Mouse (Mus musculus) embryonic fibroblast, embryonic 13.5 days (primary cell): Measurements from ENCODE around the gene Xylt1. TPM values are rescaled to one million over a fixed set of nuclear protein-coding genes. Genes with fewer than 3 reads are reported as not detected.

ENCODE experiments used
- H3K27ac ChIP-seq: 2 replicates; pipeline ENCODE4 v1.5.1; 2012; ENCODE audit warnings: low read length, control low read depth, inconsistent platforms; ENCODE audit not compliant: insufficient read depth
- H3K4me1 ChIP-seq: 2 replicates; pipeline ENCODE4 v1.6.1; 2011; ENCODE audit warnings: low read length; ENCODE audit not compliant: control insufficient read depth, insufficient read depth
- H3K4me3 ChIP-seq: 2 replicates; pipeline ENCODE4 v1.5.1; 2011; ENCODE audit warnings: mild to moderate bottlenecking, control low read depth, low read length; ENCODE audit not compliant: insufficient read depth
- CTCF ChIP-seq: IDR thresholded peaks from 2 replicates; pipeline ENCODE4 v1.5.1; 2011; ENCODE audit warnings: mild to moderate bottlenecking, control low read depth, low read length, moderate library complexity, borderline replicate concordance; ENCODE audit not compliant: insufficient read depth
- POLR2A ChIP-seq: IDR thresholded peaks from 2 replicates; pipeline ENCODE4 v1.6.1; 2011; ENCODE audit warnings: low read depth, mild to moderate bottlenecking, control low read depth, low read length, moderate library complexity
- polyA plus RNA-seq: library from polyadenylated mRNA; stranded (reverse); fragments of >200 nt; gene quantifications from 2 replicates; pipeline ENCODE4 v1.2.4, GENCODE M21; 2011; ENCODE audit warnings: low read depth; ENCODE audit not compliant: missing spikeins, insufficient read length

The Xylt1 gene
- polyA plus RNA-seq, 1 experiment: 6.9 TPM

DNA sequence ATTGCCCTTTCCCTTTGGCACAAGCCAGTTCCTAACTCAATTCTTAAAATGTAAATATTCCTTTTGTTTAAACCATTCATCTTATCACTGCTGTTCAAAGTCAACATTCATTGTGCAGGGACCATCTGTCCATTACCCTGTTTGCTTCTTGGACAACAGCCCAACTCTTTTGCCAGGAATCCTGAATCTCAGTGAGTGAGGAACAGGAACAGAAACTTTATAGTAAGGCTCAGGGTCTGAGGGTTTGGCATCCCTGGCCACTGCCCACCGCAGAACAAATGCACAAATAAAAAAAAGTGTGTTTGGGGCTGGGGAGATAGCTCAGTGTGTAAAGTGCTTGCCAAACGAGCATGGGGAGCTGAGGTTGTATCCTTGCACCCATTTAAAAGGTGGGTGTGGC, 71.5 kb downstream of the Xylt1 start:
- no peak overlapping the region for H3K4me3 ChIP-seq
- no peak overlapping the region for H3K27ac ChIP-seq
- TF ChIP-seq POLR2A (no peak), CTCF (no peak)
- H3K4me1 ChIP-seq: 0 out of 2 replicates have a peak, but pooled peaks cover 2% of the 10 kb centered on the region

GRCm38 (mm10) chr7:117454789-117455548, 74.2 kb downstream of the Xylt1 start:
- no peak overlapping the region for H3K4me3 ChIP-seq
- H3K27ac ChIP-seq: no peak overlapping the region
- TF ChIP-seq POLR2A: no peak
- TF ChIP-seq CTCF: no peak
- H3K4me1 ChIP-seq: 0 out of 2 replicates have a peak, but pooled peaks cover 2% of the 10 kb centered on the region

DNA sequence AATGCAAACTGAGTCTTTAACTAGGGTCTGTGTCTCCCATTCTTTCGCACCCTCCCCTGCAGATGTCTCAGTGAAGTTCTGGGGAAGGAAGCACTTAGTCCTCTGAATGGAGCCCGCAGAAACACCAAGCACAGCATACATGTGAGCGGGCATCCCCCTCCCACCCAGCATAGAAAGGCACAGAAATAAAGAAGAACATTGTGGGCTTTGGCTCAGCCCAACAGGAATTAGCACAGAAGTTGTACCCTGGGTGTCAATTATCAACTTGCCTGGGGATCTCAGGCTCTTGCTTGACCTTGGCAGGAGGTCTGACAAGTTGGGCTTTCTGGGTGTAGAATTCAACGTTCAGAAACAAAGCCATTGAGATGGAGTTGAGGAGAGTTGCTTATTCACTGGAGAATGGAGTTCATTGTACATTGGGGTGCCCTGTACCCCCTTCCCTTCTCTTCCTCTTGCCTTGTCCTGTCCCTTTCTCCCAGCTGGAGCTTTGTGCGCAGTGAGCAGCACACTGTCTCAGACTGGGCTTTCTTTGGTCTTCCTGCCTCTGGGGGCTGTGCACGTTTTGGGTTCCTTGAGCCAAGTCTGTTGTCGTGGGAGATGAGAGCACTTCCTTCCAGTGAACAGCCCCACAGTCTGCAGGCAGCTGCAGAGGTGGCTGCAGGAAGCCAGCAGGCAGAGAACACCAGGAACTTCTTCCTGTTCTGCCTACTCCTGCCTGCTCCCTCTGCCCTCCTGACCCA, 81.6 kb downstream of the Xylt1 start:
- no peak for TF ChIP-seq POLR2A
- no peak for TF ChIP-seq CTCF
- Histone ChIP-seq H3K4me3 (no peak overlapping the region), H3K4me1 (0 out of 2 replicates have a peak, but pooled peaks cover 2% of the 10 kb centered on the region), H3K27ac (no peak overlapping the region)

DNA sequence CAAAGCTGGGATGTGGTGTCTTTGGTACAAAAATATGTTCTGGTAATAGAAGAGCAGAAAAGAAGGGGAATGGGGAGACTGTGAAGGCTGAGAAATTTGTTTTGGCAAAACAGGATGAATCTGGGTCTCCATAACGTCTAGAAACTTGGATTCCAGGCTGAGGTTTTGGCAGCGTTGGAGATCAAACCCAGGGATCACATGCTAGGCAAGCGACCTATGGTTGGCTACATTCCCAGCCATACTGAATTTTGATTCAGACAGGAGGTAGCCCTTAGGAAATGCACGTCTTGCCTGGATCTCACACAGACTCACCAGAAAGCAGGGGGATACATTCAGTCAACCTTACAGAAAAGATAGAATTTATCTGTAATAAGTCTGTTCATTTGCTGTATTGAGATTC, 84.2 kb downstream of the Xylt1 start:
- Histone ChIP-seq H3K4me3 (no peak overlapping the region), H3K4me1 (peaks cover 4% of the 10 kb centered on the region), H3K27ac (peak overlapping the region; percentile 64; the same call in 1 of the 2 replicates)
- TF ChIP-seq POLR2A: no peak
- no peak for TF ChIP-seq CTCF

DNA sequence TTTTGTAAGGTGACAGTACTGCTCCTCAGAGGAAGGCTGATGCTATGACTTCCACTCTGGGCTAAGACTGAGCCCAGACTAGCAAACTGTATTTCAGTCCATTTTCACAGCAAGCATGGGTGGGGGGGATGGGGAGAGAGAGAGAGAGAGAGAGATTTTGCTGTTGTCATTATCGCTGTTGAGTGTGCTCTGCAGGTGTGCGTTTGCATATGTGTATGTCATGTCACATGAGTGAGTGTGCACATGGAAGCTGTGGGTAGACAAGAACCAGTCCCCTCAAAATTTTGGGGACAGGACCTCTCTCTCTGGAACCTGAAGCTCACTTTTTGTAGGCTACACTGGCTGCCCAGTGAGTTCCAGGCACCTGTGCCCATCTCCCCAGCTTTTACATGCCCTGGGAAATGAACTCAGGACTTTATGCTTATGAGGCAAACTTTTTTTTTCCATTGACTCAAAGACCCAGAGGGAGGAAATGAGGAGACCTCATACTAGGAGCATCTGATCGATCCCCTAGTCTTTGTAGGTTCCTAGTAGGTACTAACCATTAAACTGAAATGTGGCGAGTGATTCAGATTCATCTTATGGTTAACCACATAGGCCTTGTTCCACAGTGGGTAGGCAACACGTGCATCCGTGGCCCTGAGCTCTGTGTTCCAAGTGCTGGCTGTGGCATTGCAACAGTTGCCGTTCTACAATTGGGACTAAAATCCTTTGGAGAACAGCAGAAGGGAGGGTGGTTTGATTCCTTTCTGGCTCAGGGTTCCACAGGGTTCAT, 85.4 kb downstream of the Xylt1 start:
- H3K27ac ChIP-seq: no peak overlapping the region
- peaks cover 13% of the 10 kb centered on the region for H3K4me1 ChIP-seq
- no peak overlapping the region for H3K4me3 ChIP-seq
- TF ChIP-seq CTCF (no peak), POLR2A (no peak)

DNA sequence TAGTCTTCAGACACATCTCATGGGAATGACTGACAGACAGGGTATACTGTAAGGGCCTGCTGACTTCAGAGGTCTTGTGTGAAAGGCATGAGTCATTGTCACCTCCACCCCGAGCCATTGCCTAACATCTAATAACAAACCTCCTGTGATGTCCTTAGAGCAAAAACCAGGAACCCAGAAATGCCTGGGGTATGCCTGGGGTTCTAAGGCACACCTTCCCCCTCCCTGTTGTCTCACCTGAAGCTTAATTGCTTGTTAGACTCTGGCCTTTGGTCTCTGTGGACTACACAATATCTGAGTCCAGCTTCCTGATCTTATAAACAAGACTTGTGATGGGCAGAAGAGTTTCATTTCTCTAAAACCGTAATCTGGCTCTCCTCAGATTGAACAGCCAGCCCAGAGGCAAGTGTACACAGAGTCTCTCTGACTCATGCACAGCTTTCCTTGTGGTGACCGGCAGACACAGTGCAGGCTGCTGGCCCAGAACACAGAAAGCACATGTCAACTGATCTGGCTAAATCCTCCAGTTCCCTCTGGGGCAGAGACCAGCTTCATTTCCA, 89.5 kb downstream of the Xylt1 start:
- H3K27ac ChIP-seq: peak overlapping the region; percentile 82
- TF ChIP-seq POLR2A: no peak

DNA sequence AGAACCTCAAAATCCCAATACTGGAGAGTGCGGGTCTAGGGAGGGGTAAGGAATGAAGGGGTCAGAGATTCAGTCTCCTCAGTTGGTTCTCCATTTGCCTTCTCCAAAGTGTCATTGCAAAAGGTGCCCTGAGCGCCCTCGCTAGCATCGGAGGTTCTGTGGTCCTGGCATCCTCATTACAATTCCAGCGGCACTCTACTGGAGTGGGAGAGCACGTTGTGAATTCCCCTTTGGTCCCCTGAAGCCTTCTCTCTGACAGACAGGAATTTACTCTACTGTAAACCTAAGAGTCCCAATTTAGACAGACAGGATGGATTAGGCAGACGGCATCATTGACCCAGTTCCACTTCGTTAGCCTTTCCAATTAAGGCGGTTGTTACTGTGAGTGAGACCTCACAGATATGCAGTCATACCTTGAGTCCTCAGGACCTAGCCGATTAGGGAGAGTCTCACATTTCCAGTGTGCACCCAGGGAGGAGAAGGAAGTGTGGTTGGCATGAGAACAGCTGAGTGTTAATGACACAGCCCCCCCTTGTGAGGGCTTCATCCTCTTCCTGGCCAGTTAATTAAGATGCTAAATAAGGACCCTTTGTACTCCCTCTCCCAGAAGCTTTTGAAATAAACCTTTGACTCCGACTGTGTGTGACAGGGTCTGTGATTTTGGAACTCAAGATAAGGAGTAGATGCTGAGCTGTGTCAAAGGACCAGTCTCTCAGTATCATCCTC, 91.4 kb downstream of the Xylt1 start:
- no peak overlapping the region for H3K4me3 ChIP-seq
- peaks cover 38% of the 10 kb centered on the region for H3K4me1 ChIP-seq
- peak overlapping the region; percentile 51 for H3K27ac ChIP-seq
- TF ChIP-seq POLR2A: no peak

More for the DNA sequence above, 89.5 kb downstream of the Xylt1 start:
- Histone ChIP-seq H3K4me1 (peaks cover 38% of the 10 kb centered on the region), H3K4me3 (no peak overlapping the region)

GRCm38 (mm10) chr7:117472781-117473743, 92.3 kb downstream of the Xylt1 start:
- no peak for TF ChIP-seq CTCF
- no peak for TF ChIP-seq POLR2A

GRCm38 (mm10) chr7:117474302-117474701, 93.5 kb downstream of the Xylt1 start:
- H3K27ac ChIP-seq: no peak overlapping the region
- H3K4me3 ChIP-seq: no peak overlapping the region
- TF ChIP-seq POLR2A (no peak), CTCF (no peak)
- peaks cover 38% of the 10 kb centered on the region for H3K4me1 ChIP-seq

More at GRCm38 (mm10) chr7:117472781-117473743, 92.3 kb downstream of the Xylt1 start:
- H3K4me1 ChIP-seq: peaks cover 38% of the 10 kb centered on the region
- H3K4me3 ChIP-seq: no peak overlapping the region
- H3K27ac ChIP-seq: peak overlapping the region; percentile 51
